Mouse (Mus musculus) megakaryocyte progenitor cell, adult 5-6 weeks (primary cell): ENCODE data around the gene Skint8. TPM values are rescaled to one million over a fixed set of nuclear protein-coding genes. Genes with fewer than 3 reads are reported as not detected.
"Not testable (repeated sequence)": the region's sequence is repeated elsewhere in the genome, so short reads cannot be mapped to it uniquely, and the experiment has no call there.

Experiments
- ATAC-seq: replicated peaks from 2 replicates; pipeline ENCODE4 v1.8.0; 2016; ENCODE audit warnings: mild to moderate bottlenecking, moderate TSS enrichment, inconsistent platforms; ENCODE audit not compliant: poor library complexity
- total RNA-seq, 2 experiments: library from RNA; stranded (forward) in 1 of 2; stranded (reverse) in 1 of 2; fragments of 157-497, 149-512 nt in 1 of 2; fragments of 200-1000 nt in 1 of 2; gene quantifications; 2 replicates each; pipeline versions ENCODE4 v1.2.3 to v1.2.4; 2015 to 2017

Skint8 gene
- total RNA-seq (2015): not detected in 2 replicates
- not detected in 2 replicates for total RNA-seq (2017)

- no peak for ATAC-seq
Measured at GRCm38 (mm10) chr4:111919092-111919491, at the start of gene Skint8. Skint8 (plus strand) TSS chr4:111919392.

- ATAC-seq: no peak
Measured at GRCm38 (mm10) chr4:111880112-111880875, 38.9 kb upstream of the Skint8 start.

GRCm38 (mm10) chr4:111883543-111883942 lies 35.6 kb upstream of the Skint8 start:
- ATAC-seq: no peak

- ATAC-seq: peak; percentile 85
Measured at GRCm38 (mm10) chr4:111886018-111886417, 33.2 kb upstream of the Skint8 start.

GRCm38 (mm10) chr4:111886607-111887006 lies 32.6 kb upstream of the Skint8 start:
- ATAC-seq: peak; percentile 82

GRCm38 (mm10) chr4:111892138-111892537 lies 27.1 kb upstream of the Skint8 start:
- ATAC-seq: no peak

GRCm38 (mm10) chr4:111897755-111898154 lies 21.4 kb upstream of the Skint8 start:
- peak; percentile 46; the same call in 1 of the 2 replicates for ATAC-seq

GRCm38 (mm10) chr4:111898566-111898965 lies 20.6 kb upstream of the Skint8 start:
- no peak for ATAC-seq

GRCm38 (mm10) chr4:111900491-111900890 lies 18.7 kb upstream of the Skint8 start:
- ATAC-seq: not testable (repeated sequence)

GRCm38 (mm10) chr4:111901473-111901872 lies 17.7 kb upstream of the Skint8 start:
- no peak for ATAC-seq

GRCm38 (mm10) chr4:111902775-111903174 lies 16.4 kb upstream of the Skint8 start, which contains the start of gene Slc5a9:
Slc5a9 (minus strand) TSS chr4:111902918.
- no peak for ATAC-seq

GRCm38 (mm10) chr4:111907926-111908325 lies 11.3 kb upstream of the Skint8 start:
- ATAC-seq: peak; percentile 96

GRCm38 (mm10) chr4:111961309-111961708 lies 42.1 kb downstream of the Skint8 start:
- peak; percentile 69; the same call in 1 of the 2 replicates for ATAC-seq

- not testable (repeated sequence) for ATAC-seq
Measured at GRCm38 (mm10) chr4:111963241-111963640, 44.0 kb downstream of the Skint8 start.

GRCm38 (mm10) chr4:111963669-111964068 lies 44.5 kb downstream of the Skint8 start:
- no peak for ATAC-seq

GRCm38 (mm10) chr4:111972623-111973022 lies 53.4 kb downstream of the Skint8 start, which contains the start of gene Skint7:
Skint7 (plus strand) TSS chr4:111972923.
- no peak for ATAC-seq

Other genes with a start within 250 kb of the Skint8 start
- 14.1 and 20.0 TPM in 2 replicates for gene Spata6, start 199.4 kb upstream of the Skint8 start, total RNA-seq (2015)
- gene Spata6, start 199.4 kb upstream of the Skint8 start, total RNA-seq (2017): 9.2 and 14.3 TPM in 2 replicates
- not detected in 2 replicates for gene Slc5a9, start 16.5 kb upstream of the Skint8 start, total RNA-seq (2015)
- gene Slc5a9, start 16.5 kb upstream of the Skint8 start, total RNA-seq (2017): not detected in 2 replicates
- not detected in 2 replicates for gene Skint7, start 53.5 kb downstream of the Skint8 start, total RNA-seq (2015)
- gene Skint7, start 53.5 kb downstream of the Skint8 start, total RNA-seq (2017): not detected in 2 replicates
- not detected in 2 replicates for gene Skint1, start 86.9 kb downstream of the Skint8 start, total RNA-seq (2015)
- not detected in 2 replicates for gene Skint1, start 86.9 kb downstream of the Skint8 start, total RNA-seq (2017)
- gene Skint4, start 152.6 kb downstream of the Skint8 start, total RNA-seq (2015): not detected in 2 replicates
- gene Skint4, start 152.6 kb downstream of the Skint8 start, total RNA-seq (2017): not detected in 2 replicates